Mouse (Mus musculus) midbrain, embryonic 15.5 days (tissue): ENCODE measurements at regions not wholly inside any gene's neighbourhood (a gene's known extent, or its start where the extent isn't known, plus 50 kb on each side); places are given as distances from the start of the nearest gene placed in this dataset.
A peak's percentile ranks its signal among the peaks of the same experiment; 100 is the strongest.
"Not testable (repeated sequence)": the region's sequence is repeated elsewhere in the genome, so short reads cannot be mapped to it uniquely, and the experiment has no call there.

Experiments
- ATAC-seq: fragments of 200-750 bp; cut with Nextera tagmentation; replicated peaks from 2 replicates; pipeline ENCODE4 v1.8.0; 2017; ENCODE audit warnings: moderate TSS enrichment
- H3K27ac ChIP-seq: fragments of 300-500 bp; sonication (generic); 2 replicates; pipeline ENCODE4 v1.5.1; 2015; ENCODE audit warnings: mild to moderate bottlenecking, inconsistent platforms
- H3K27me3 ChIP-seq: fragments of 300-500 bp; sonication (generic); replicated peaks from 2 replicates; pipeline ENCODE4 v1.6.1; 2015; ENCODE audit warnings: inconsistent platforms
- H3K36me3 ChIP-seq: fragments of 300-500 bp; sonication (generic); replicated peaks from 2 replicates; pipeline ENCODE4 v1.6.1; 2015; ENCODE audit warnings: inconsistent platforms
- H3K4me1 ChIP-seq: fragments of 300-500 bp; sonication (generic); 2 replicates; pipeline ENCODE4 v1.6.1; 2015; ENCODE audit warnings: inconsistent platforms
- H3K4me2 ChIP-seq: fragments of 300-500 bp; sonication (generic); 2 replicates; pipeline ENCODE4 v1.6.1; 2015; ENCODE audit warnings: inconsistent platforms, mild to moderate bottlenecking, moderate library complexity
- H3K4me3 ChIP-seq: fragments of 300-500 bp; sonication (generic); 2 replicates; pipeline ENCODE4 v1.5.1; 2015; ENCODE audit warnings: mild to moderate bottlenecking, inconsistent platforms
- H3K9ac ChIP-seq: fragments of 300-500 bp; sonication (generic); 2 replicates; pipeline ENCODE4 v1.6.1; 2015; ENCODE audit warnings: mild to moderate bottlenecking, inconsistent platforms
- H3K9me3 ChIP-seq: fragments of 300-500 bp; sonication (generic); 2 replicates; pipeline ENCODE4 v1.6.1; 2016; ENCODE audit warnings: inconsistent platforms
- WGBS: fragments of 180-500 bp; shearing (Covaris S2); methylation state at CpG from one replicate; pipeline ENCODE4 v1.1.7; 2015; ENCODE audit warnings: mixed read lengths; 5-methylcytosine and 5-hydroxymethylcytosine counted together

GRCm38 (mm10) chr3:151912292-151912691 is 74.9 kb upstream of the Ptgfr start:
- not testable (repeated sequence) for ATAC-seq, H3K4me3 ChIP-seq, H3K36me3 ChIP-seq, H3K27ac ChIP-seq, H3K4me1 ChIP-seq, H3K4me2 ChIP-seq, H3K9me3 ChIP-seq, H3K9ac ChIP-seq, H3K27me3 ChIP-seq
- 87% methylated on average over 11 of the region's 11 CpGs for WGBS

- 0 out of 2 replicates have a peak, but pooled peaks cover 4% of the 10 kb centered on the region for H3K4me1 ChIP-seq
- no peaks in the 10 kb centered on the region for H3K36me3 ChIP-seq
- H3K9me3 ChIP-seq = no peaks in the 10 kb centered on the region
- no peak overlapping the region for H3K4me2 ChIP-seq
- no peak for ATAC-seq
- WGBS = 92% methylated on average over 2 of the region's 2 CpGs
- H3K9ac ChIP-seq = no peak overlapping the region
- no peak overlapping the region for H3K4me3 ChIP-seq
- no peak overlapping the region for H3K27ac ChIP-seq
- H3K27me3 ChIP-seq = no peaks in the 10 kb centered on the region
Observed at GRCm38 (mm10) chr3:151910851-151911250, 73.4 kb upstream of the Ptgfr start.

GRCm38 (mm10) chr3:151909344-151909743 is 71.9 kb upstream of the Ptgfr start:
- H3K9me3 ChIP-seq = no peaks in the 10 kb centered on the region
- no peaks in the 10 kb centered on the region for H3K27me3 ChIP-seq
- H3K36me3 ChIP-seq = no peaks in the 10 kb centered on the region
- no peak for ATAC-seq
- H3K4me1 ChIP-seq = 0 out of 2 replicates have a peak, but pooled peaks cover 4% of the 10 kb centered on the region
- WGBS = 84% methylated on average over 3 of the region's 3 CpGs
- no peak overlapping the region for H3K4me3 ChIP-seq
- H3K9ac ChIP-seq = no peak overlapping the region
- no peak overlapping the region for H3K4me2 ChIP-seq
- H3K27ac ChIP-seq = no peak overlapping the region

- H3K9me3 ChIP-seq = no peaks in the 10 kb centered on the region
- no peak overlapping the region for H3K27ac ChIP-seq
- ATAC-seq = no peak
- no peak overlapping the region for H3K4me3 ChIP-seq
- 0 out of 2 replicates have a peak, but pooled peaks cover under 1% of the 10 kb centered on the region for H3K4me1 ChIP-seq
- no peaks in the 10 kb centered on the region for H3K27me3 ChIP-seq
- no peak overlapping the region for H3K9ac ChIP-seq
- H3K36me3 ChIP-seq = no peaks in the 10 kb centered on the region
- H3K4me2 ChIP-seq = no peak overlapping the region
Observed at GRCm38 (mm10) chr3:151908886-151909285, 71.5 kb upstream of the Ptgfr start.

- Histone ChIP-seq H3K4me2 (no peak overlapping the region), H3K27ac (no peak overlapping the region), H3K4me1 (no peaks in the 10 kb centered on the region), H3K9me3 (no peaks in the 10 kb centered on the region), H3K27me3 (no peaks in the 10 kb centered on the region), H3K4me3 (no peak overlapping the region), H3K36me3 (no peaks in the 10 kb centered on the region), H3K9ac (no peak overlapping the region)
- WGBS = 89% methylated on average over 4 of the region's 4 CpGs
- no peak for ATAC-seq
Observed at GRCm38 (mm10) chr3:151905775-151906174, 68.3 kb upstream of the Ptgfr start.

- Histone ChIP-seq H3K4me1 (no peaks in the 10 kb centered on the region), H3K36me3 (no peaks in the 10 kb centered on the region), H3K27me3 (no peaks in the 10 kb centered on the region), H3K4me3 (no peak overlapping the region), H3K4me2 (no peak overlapping the region), H3K9me3 (no peaks in the 10 kb centered on the region), H3K27ac (no peak overlapping the region), H3K9ac (no peak overlapping the region)
- WGBS = 88% methylated on average over 2 of the region's 2 CpGs
- no peak for ATAC-seq
Observed at GRCm38 (mm10) chr3:151903169-151903568, 65.7 kb upstream of the Ptgfr start.

DNA sequence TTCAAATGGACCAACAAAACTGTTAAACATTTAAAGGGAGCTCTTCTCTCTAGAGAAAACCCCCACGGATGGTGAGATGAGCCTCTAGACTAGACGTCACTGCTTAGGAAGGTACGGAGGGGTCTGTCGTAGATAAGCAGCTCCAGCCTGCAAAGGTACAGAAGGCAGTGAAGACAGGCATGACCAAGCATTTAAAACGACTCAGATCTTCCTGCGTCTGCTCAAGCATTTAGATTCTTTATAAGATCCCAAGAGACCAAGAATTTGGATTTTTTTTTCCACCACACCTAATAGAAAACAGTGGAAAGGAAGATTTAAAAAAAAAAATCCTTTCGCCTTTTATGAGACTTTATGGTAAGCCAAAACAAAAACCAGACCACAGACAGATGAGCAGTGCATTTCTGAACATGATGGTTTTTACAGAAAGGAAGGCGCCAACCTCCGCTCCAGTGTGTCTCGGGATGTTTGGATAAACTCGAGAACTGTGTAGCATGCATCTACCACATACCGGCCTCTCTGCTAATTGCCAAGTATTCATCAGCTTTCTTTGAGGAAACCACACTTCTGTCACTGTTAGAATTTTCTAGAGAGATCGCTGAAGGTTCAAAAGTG is 64.9 kb upstream of the Ptgfr start:
- Histone ChIP-seq H3K36me3 (no peaks in the 10 kb centered on the region), H3K9ac (no peak overlapping the region), H3K9me3 (no peaks in the 10 kb centered on the region), H3K27ac (no peak overlapping the region), H3K27me3 (no peaks in the 10 kb centered on the region), H3K4me1 (no peaks in the 10 kb centered on the region), H3K4me2 (no peak overlapping the region), H3K4me3 (no peak overlapping the region)
- ATAC-seq = no peak
- 78% methylated on average over 13 of the region's 13 CpGs for WGBS

GRCm38 (mm10) chr3:151899676-151900075 is 62.2 kb upstream of the Ptgfr start:
- no peaks in the 10 kb centered on the region for H3K27me3 ChIP-seq
- no peaks in the 10 kb centered on the region for H3K9me3 ChIP-seq
- no peak overlapping the region for H3K4me3 ChIP-seq
- no peaks in the 10 kb centered on the region for H3K36me3 ChIP-seq
- no peaks in the 10 kb centered on the region for H3K4me1 ChIP-seq
- no peak overlapping the region for H3K9ac ChIP-seq
- ATAC-seq = no peak
- no peak overlapping the region for H3K27ac ChIP-seq
- no peak overlapping the region for H3K4me2 ChIP-seq
- WGBS = 88% methylated on average over 6 of the region's 6 CpGs

- WGBS = 95% methylated on average over 4 of the region's 4 CpGs
- no peaks in the 10 kb centered on the region for H3K9me3 ChIP-seq
Observed at GRCm38 (mm10) chr3:151899094-151899493, 61.7 kb upstream of the Ptgfr start.

GRCm38 (mm10) chr3:151896320-151896719 is 58.9 kb upstream of the Ptgfr start:
- Histone ChIP-seq H3K4me3 (no peak overlapping the region), H3K27me3 (no peaks in the 10 kb centered on the region), H3K4me1 (peaks cover 4% of the 10 kb centered on the region), H3K9me3 (no peaks in the 10 kb centered on the region), H3K27ac (no peak overlapping the region), H3K9ac (no peak overlapping the region), H3K36me3 (no peaks in the 10 kb centered on the region), H3K4me2 (no peak overlapping the region)
- ATAC-seq = no peak
- WGBS = 93% methylated on average over 6 of the region's 6 CpGs

More at GRCm38 (mm10) chr3:151899094-151899493, 61.7 kb upstream of the Ptgfr start:
- no peak for ATAC-seq
- Histone ChIP-seq H3K9ac (no peak overlapping the region), H3K4me2 (no peak overlapping the region), H3K27ac (no peak overlapping the region), H3K4me1 (no peaks in the 10 kb centered on the region), H3K36me3 (no peaks in the 10 kb centered on the region), H3K4me3 (no peak overlapping the region), H3K27me3 (no peaks in the 10 kb centered on the region)

DNA sequence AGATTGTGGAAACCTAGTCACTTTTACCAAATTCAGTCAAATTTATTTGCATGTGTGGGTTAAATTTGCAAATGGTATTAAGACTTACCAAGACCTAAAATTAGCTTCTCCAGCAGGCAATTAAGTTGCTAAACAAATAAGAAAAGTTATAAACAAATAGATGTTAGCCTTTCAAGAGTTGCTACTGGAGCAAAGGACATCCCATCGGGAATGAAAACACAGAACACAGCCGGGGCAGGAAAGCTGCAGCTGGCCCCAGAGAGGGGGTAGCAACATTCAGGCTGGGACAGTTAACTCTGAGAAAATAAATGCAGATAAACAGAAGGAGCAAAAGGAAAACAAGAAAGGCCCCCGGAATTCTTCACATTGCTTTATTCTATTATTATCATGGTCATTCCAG is 57.3 kb upstream of the Ptgfr start:
- Histone ChIP-seq H3K27me3 (no peaks in the 10 kb centered on the region), H3K4me3 (no peak overlapping the region), H3K36me3 (no peaks in the 10 kb centered on the region), H3K27ac (no peak overlapping the region), H3K9ac (no peak overlapping the region), H3K4me2 (no peak overlapping the region), H3K4me1 (peaks cover 4% of the 10 kb centered on the region), H3K9me3 (no peaks in the 10 kb centered on the region)
- WGBS = 77% methylated on average over 3 of the region's 3 CpGs
- no peak for ATAC-seq

GRCm38 (mm10) chr3:151893421-151894235 is 56.2 kb upstream of the Ptgfr start:
- no peaks in the 10 kb centered on the region for H3K27me3 ChIP-seq
- no peak for ATAC-seq
- peaks cover 4% of the 10 kb centered on the region for H3K4me1 ChIP-seq
- H3K9me3 ChIP-seq = no peaks in the 10 kb centered on the region
- H3K4me2 ChIP-seq = no peak overlapping the region
- 69% methylated on average over 11 of the region's 11 CpGs for WGBS
- no peak overlapping the region for H3K4me3 ChIP-seq
- no peak overlapping the region for H3K9ac ChIP-seq
- no peak overlapping the region for H3K27ac ChIP-seq
- H3K36me3 ChIP-seq = no peaks in the 10 kb centered on the region

GRCm38 (mm10) chr3:151891760-151892253 is 54.4 kb upstream of the Ptgfr start:
- Histone ChIP-seq H3K27me3 (no peaks in the 10 kb centered on the region), H3K9ac (no peak overlapping the region), H3K9me3 (no peaks in the 10 kb centered on the region), H3K4me3 (no peak overlapping the region), H3K4me2 (no peak overlapping the region), H3K4me1 (peaks cover 4% of the 10 kb centered on the region), H3K36me3 (no peaks in the 10 kb centered on the region), H3K27ac (no peak overlapping the region)
- WGBS = 23% methylated on average over 6 of the region's 6 CpGs
- ATAC-seq = peak; percentile 69
